Mouse (Mus musculus) brain, embryonic 14.5 days (tissue): Measurements from ENCODE around the gene Nfkbia.

Experiments used
- CTCF ChIP-seq: fragments of 200-500 bp; IDR thresholded peaks from 2 replicates; pipeline ENCODE4 v1.5.1; 2012; ENCODE audit warnings: inconsistent platforms, mild to moderate bottlenecking, moderate library complexity, borderline replicate concordance; ENCODE audit not compliant: insufficient read depth, insufficient read length; ENCODE audit errors: extremely low read depth
- POLR2A ChIP-seq: fragments of 200-500 bp; IDR thresholded peaks from 2 replicates; pipeline ENCODE4 v1.6.1; 2012; ENCODE audit warnings: mild to moderate bottlenecking, inconsistent platforms, borderline replicate concordance; ENCODE audit not compliant: poor library complexity, insufficient read depth, insufficient read length, severe bottlenecking; ENCODE audit errors: extremely low read depth

DNA sequence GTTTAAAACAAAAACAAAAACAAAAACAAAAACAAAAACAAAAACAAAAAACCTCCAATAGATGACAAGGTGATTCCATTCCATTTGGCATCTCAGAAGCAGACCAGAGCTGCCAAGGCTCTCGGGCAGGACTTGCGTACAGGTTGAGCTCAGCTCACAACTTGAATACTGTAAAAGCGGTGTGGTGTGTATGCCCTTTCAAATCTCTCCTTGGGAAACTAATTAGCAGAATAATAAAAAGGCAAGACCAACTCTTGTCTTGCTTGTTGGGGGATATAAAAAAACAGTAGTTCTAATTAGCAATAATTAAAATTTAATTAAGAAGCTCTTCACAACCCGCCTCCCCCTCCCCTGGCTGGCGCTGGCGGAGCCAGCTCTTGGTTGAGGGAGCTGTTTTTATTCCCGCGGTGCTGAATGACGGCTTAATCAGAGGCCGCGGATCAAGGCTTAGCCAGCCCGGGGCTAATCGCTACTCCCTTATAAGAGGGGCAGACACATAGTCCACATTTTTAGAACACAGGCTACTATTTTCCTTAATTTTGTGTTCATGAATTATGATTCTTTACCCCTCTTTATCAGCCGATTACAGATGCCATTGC, 44.2 kb upstream of the Nfkbia start:
- TF ChIP-seq CTCF (no peak), POLR2A (no peak)
